Mouse (Mus musculus): ENCODE data around the gene Myl6b. TPM values are rescaled to one million over a fixed set of nuclear protein-coding genes. Genes with fewer than 3 reads are reported as not detected.

The Myl6b gene
- polyA plus RNA-seq, 1 experiment from 2014 or later: 2.7 TPM

- no peaks in the 10 kb centered on the region for H3K27me3 ChIP-seq (ENCODE audit: control insufficient read depth, insufficient read depth, low read length)
These were observed 39.9 kb upstream of the Myl6b start for GRCm38 (mm10) chr10:128538340-128538870.

DNA sequence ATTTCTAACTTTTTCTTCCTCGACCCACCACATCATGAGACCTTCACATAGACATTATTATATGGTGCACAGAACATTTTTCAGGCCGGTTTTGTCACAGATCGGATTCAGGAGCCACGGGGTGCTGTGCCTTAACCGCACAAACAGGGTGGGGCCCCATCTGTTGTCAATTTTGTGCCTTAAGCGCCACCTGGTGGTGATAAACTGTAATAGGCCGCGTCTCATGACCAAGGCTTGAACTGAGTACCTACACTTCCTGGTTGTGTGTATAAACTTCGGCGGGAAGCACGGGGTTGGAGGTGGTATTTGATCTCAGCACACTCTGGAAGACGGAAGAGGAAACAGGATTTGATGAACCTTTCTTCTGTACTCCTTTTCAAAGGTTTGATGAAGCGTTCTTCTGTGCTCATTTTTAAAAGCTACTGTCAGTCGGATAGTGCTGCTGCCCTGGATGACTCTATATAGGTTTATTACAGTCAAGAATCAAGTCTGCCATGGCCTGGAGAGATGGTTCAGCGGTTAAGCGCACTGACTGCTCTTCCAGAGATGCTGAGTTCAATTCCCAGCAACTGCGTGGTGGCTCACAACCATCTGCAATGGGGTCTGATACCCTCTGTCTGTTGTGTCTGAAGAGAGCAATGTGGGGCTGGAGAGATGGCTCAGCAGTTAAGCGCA is 37.9 kb upstream of the Myl6b start:
- H3K36me3 ChIP-seq (ENCODE audit: control insufficient read depth, insufficient read depth, low read length): no peaks in the 10 kb centered on the region
- peak overlapping the region; percentile 46; the same call in 1 of the 2 replicates for H3K27ac ChIP-seq (ENCODE audit: low read length)
- peak overlapping the region; percentile 43; the same call in 1 of the 2 replicates for H3K9ac ChIP-seq (ENCODE audit: low read length)
- H3K27me3 ChIP-seq (ENCODE audit: control insufficient read depth, insufficient read depth, low read length): no peaks in the 10 kb centered on the region
- H3K4me2 ChIP-seq (ENCODE audit: low read depth, low read length): peak overlapping the region; percentile 51
- ATAC-seq (ENCODE audit: insufficient read depth, low FRiP score): peak; percentile 92
- H3K4me1 ChIP-seq (ENCODE audit: control insufficient read depth, insufficient read depth, low read length): no peaks in the 10 kb centered on the region
- H3K4me3 ChIP-seq (replicated peaks; ENCODE audit: low read length): peak overlapping the region; percentile 27
- H3K9me3 ChIP-seq (replicated peaks; ENCODE audit: control insufficient read depth, low read length): no peaks in the 10 kb centered on the region
- WGBS: 13% methylated on average over 18 of the region's 18 CpGs

More at GRCm38 (mm10) chr10:128538340-128538870, 39.9 kb upstream of the Myl6b start:
- H3K4me2 ChIP-seq (ENCODE audit: low read depth, low read length): no peak overlapping the region
- 0 out of 2 replicates have a peak, but pooled peaks cover 5% of the 10 kb centered on the region for H3K36me3 ChIP-seq (ENCODE audit: control insufficient read depth, insufficient read depth, low read length)
- no peaks in the 10 kb centered on the region for H3K4me1 ChIP-seq (ENCODE audit: control insufficient read depth, insufficient read depth, low read length)
- H3K9me3 ChIP-seq (replicated peaks; ENCODE audit: control insufficient read depth, low read length): no peaks in the 10 kb centered on the region
- no peak overlapping the region for H3K4me3 ChIP-seq (replicated peaks; ENCODE audit: low read length)
- H3K27ac ChIP-seq (ENCODE audit: low read length): no peak overlapping the region
- WGBS: 88% methylated on average over 1 of the region's 1 CpGs
- ATAC-seq (ENCODE audit: insufficient read depth, low FRiP score): no peak
- no peak overlapping the region for H3K9ac ChIP-seq (ENCODE audit: low read length)

GRCm38 (mm10) chr10:128535624-128536265 is 37.3 kb upstream of the Myl6b start:
- H3K4me1 ChIP-seq (ENCODE audit: control insufficient read depth, insufficient read depth, low read length): no peaks in the 10 kb centered on the region
- no peaks in the 10 kb centered on the region for H3K27me3 ChIP-seq (ENCODE audit: control insufficient read depth, insufficient read depth, low read length)
- no peak for ATAC-seq (ENCODE audit: insufficient read depth, low FRiP score)
- peak overlapping the region; percentile 51 for H3K4me2 ChIP-seq (ENCODE audit: low read depth, low read length)
- peak overlapping the region; percentile 46 for H3K27ac ChIP-seq (ENCODE audit: low read length)
- H3K36me3 ChIP-seq (ENCODE audit: control insufficient read depth, insufficient read depth, low read length): no peaks in the 10 kb centered on the region
- WGBS: 77% methylated on average over 4 of the region's 4 CpGs
- peak overlapping the region; percentile 27 for H3K4me3 ChIP-seq (replicated peaks; ENCODE audit: low read length)
- H3K9me3 ChIP-seq (replicated peaks; ENCODE audit: control insufficient read depth, low read length): no peaks in the 10 kb centered on the region
- peak overlapping the region; percentile 43; the same call in 1 of the 2 replicates for H3K9ac ChIP-seq (ENCODE audit: low read length)

- H3K9ac ChIP-seq (ENCODE audit: low read length): no peak overlapping the region
- H3K4me2 ChIP-seq (ENCODE audit: low read depth, low read length): no peak overlapping the region
- no peaks in the 10 kb centered on the region for H3K9me3 ChIP-seq (replicated peaks; ENCODE audit: control insufficient read depth, low read length)
- no peaks in the 10 kb centered on the region for H3K36me3 ChIP-seq (ENCODE audit: control insufficient read depth, insufficient read depth, low read length)
- no peak for ATAC-seq (ENCODE audit: insufficient read depth, low FRiP score)
- 74% methylated on average over 2 of the region's 2 CpGs for WGBS
- H3K27me3 ChIP-seq (ENCODE audit: control insufficient read depth, insufficient read depth, low read length): no peaks in the 10 kb centered on the region
- no peaks in the 10 kb centered on the region for H3K4me1 ChIP-seq (ENCODE audit: control insufficient read depth, insufficient read depth, low read length)
- H3K27ac ChIP-seq (ENCODE audit: low read length): no peak overlapping the region
- H3K4me3 ChIP-seq (replicated peaks; ENCODE audit: low read length): no peak overlapping the region
These were observed 36.7 kb upstream of the Myl6b start for GRCm38 (mm10) chr10:128535206-128535605.

DNA sequence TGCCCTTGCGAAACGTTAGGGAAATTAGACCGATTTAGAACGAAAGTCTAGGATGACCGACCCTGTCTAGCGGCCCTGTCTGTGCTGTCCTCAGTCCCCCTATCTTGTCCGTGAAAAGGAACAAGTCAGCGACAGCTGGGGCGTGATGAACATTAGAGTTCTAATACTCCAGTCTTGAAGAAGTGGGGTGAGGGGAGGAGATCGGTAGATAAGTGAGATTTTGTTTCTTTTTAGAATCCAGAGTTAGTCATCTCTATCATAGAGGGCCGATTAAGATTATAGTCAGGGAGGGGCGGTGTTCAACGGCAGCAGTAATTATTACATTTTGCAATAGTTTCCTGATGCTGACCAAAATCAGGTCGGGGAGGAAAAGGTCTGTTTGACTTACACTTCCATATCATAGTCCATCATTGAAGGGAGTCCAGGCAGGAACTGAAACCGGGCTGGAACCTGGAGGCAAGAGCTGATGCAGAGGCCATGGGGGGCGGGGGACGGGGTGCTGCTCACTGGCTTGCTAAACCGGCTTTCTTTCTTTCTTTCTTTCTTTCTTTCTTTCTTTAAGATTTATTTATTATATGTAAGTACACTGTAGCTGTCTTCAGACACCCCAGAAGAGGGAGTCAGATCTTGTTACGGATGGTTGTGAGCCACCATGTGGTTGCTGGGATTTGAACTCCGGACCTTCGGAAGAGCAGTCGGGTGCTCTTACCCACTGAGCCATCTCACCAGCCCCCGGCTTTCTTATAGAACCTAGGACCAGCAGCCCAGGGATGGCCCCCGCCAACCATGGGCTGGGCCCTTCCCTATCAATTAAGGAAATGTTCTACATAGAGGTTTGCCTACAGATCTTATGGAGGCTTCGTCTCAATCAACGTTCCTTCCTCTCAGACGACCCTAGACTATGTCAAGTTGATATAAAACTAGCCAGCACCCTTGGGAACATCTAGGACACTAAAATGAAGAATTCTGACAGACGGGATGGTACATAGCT is 28.2 kb upstream of the Myl6b start:
- peak overlapping the region; percentile 90 for H3K27ac ChIP-seq (ENCODE audit: low read length)
- H3K4me1 ChIP-seq (ENCODE audit: control insufficient read depth, insufficient read depth, low read length): peaks cover 15% of the 10 kb centered on the region
- WGBS: 27% methylated on average over 28 of the region's 28 CpGs
- H3K9me3 ChIP-seq (replicated peaks; ENCODE audit: control insufficient read depth, low read length): no peaks in the 10 kb centered on the region
- H3K4me2 ChIP-seq (ENCODE audit: low read depth, low read length): peak overlapping the region; percentile 95
- peak overlapping the region; percentile 84 for H3K4me3 ChIP-seq (replicated peaks; ENCODE audit: low read length)
- H3K9ac ChIP-seq (ENCODE audit: low read length): peak overlapping the region; percentile 75
- H3K27me3 ChIP-seq (ENCODE audit: control insufficient read depth, insufficient read depth, low read length): no peaks in the 10 kb centered on the region
- no peaks in the 10 kb centered on the region for H3K36me3 ChIP-seq (ENCODE audit: control insufficient read depth, insufficient read depth, low read length)
- no peak for ATAC-seq (ENCODE audit: insufficient read depth, low FRiP score)

GRCm38 (mm10) chr10:128525671-128526308 is 27.3 kb upstream of the Myl6b start, which contains the start of gene Esyt1:
TSS of gene Esyt1 (minus strand) at chr10:128525871.
- Histone ChIP-seq H3K36me3 (ENCODE audit: control insufficient read depth, insufficient read depth, low read length) (no peaks in the 10 kb centered on the region), H3K4me2 (ENCODE audit: low read depth, low read length) (peak within 1 kb of the TSS; percentile 95), H3K4me3 (replicated peaks; ENCODE audit: low read length) (peak within 1 kb of the TSS; percentile 84), H3K9ac (ENCODE audit: low read length) (peak within 1 kb of the TSS; percentile 93), H3K4me1 (ENCODE audit: control insufficient read depth, insufficient read depth, low read length) (peaks cover 15% of the 10 kb centered on the region), H3K9me3 (replicated peaks; ENCODE audit: control insufficient read depth, low read length) (no peaks in the 10 kb centered on the region), H3K27ac (ENCODE audit: low read length) (peak within 1 kb of the TSS; percentile 91), H3K27me3 (ENCODE audit: control insufficient read depth, insufficient read depth, low read length) (no peaks in the 10 kb centered on the region)
- ATAC-seq (ENCODE audit: insufficient read depth, low FRiP score): peak; percentile 98
- under 1% methylated on average over 37 of the region's 37 CpGs for WGBS

- Histone ChIP-seq H3K4me3 (replicated peaks; ENCODE audit: low read length) (peak overlapping the region; percentile 84), H3K9ac (ENCODE audit: low read length) (peak overlapping the region; percentile 93), H3K27me3 (ENCODE audit: control insufficient read depth, insufficient read depth, low read length) (no peaks in the 10 kb centered on the region), H3K27ac (ENCODE audit: low read length) (peak overlapping the region; percentile 91), H3K9me3 (replicated peaks; ENCODE audit: control insufficient read depth, low read length) (no peaks in the 10 kb centered on the region), H3K36me3 (ENCODE audit: control insufficient read depth, insufficient read depth, low read length) (peaks cover 5% of the 10 kb centered on the region; the same call in 1 of the 2 replicates), H3K4me2 (ENCODE audit: low read depth, low read length) (peak overlapping the region; percentile 95), H3K4me1 (ENCODE audit: control insufficient read depth, insufficient read depth, low read length) (peaks cover 15% of the 10 kb centered on the region)
- ATAC-seq (ENCODE audit: insufficient read depth, low FRiP score): peak; percentile 24; the same call in 1 of the 2 replicates
- WGBS: under 1% methylated on average over 58 of the region's 58 CpGs
These were observed 26.5 kb upstream of the Myl6b start for GRCm38 (mm10) chr10:128524732-128525662.

Measured in stomach, embryonic 16.5 days (tissue).